Mouse (Mus musculus) gastrocnemius, postnatal 14 days (tissue): ENCODE results near the gene Scd2. TPM values are rescaled to one million over a fixed set of nuclear protein-coding genes. Genes with fewer than 3 reads are reported as not detected.
A peak's percentile ranks its signal among the peaks of the same experiment; 100 is the strongest.
"Not testable (repeated sequence)": the region's sequence is repeated elsewhere in the genome, so short reads cannot be mapped to it uniquely, and the experiment has no call there.

Source experiments
- DNase-seq: peaks from one replicate; pipeline ENCODE4 v3.0.0; 2021; ENCODE audit warnings: mixed read lengths
- intact Hi-C: fragments of 180-260 bp; cut with DNase I; formaldehyde crosslinking; loops from one replicate; pipeline ENCODE4 v1.15.1; 2025; ENCODE audit warnings: low total_unique reads
- total RNA-seq, 2 experiments: library from RNA; stranded (reverse); gene quantifications; 2 replicates each; pipeline ENCODE4 v1.2.3; 2021

The Scd2 gene
- total RNA-seq, 2 experiments from 2014 or later = 22.8 to 54.0 TPM

- DNase-seq = peak; percentile 90
- intact Hi-C loops = no loop called here
These were observed 26.5 kb upstream of the Scd2 start for GRCm38 (mm10) chr19:44266824-44267498.

- DNase-seq = no peak
- intact Hi-C loops = no loop called here
These were observed 25.9 kb upstream of the Scd2 start for GRCm38 (mm10) chr19:44267499-44268002.

GRCm38 (mm10) chr19:44273711-44274110, 19.8 kb upstream of the Scd2 start:
- no peak for DNase-seq
- intact Hi-C loops = no loop called here

- DNase-seq = no peak
- intact Hi-C loops = no loop called here
These were observed 19.0 kb upstream of the Scd2 start for GRCm38 (mm10) chr19:44274452-44274851.

- no peak for DNase-seq
- intact Hi-C loops = no loop called here
These were observed 18.1 kb upstream of the Scd2 start for GRCm38 (mm10) chr19:44275418-44275817.

GRCm38 (mm10) chr19:44276861-44277260, 16.6 kb upstream of the Scd2 start:
- DNase-seq = no peak
- intact Hi-C loops = no loop called here

GRCm38 (mm10) chr19:44277931-44278330, 15.5 kb upstream of the Scd2 start:
- no peak for DNase-seq
- intact Hi-C loops = no loop called here

- DNase-seq = peak; percentile 30
These were observed 12.7 kb upstream of the Scd2 start for GRCm38 (mm10) chr19:44280755-44281154.

GRCm38 (mm10) chr19:44281825-44282447, 11.5 kb upstream of the Scd2 start:
- intact Hi-C loops, DNase-seq: not testable (repeated sequence)

More at GRCm38 (mm10) chr19:44280755-44281154, 12.7 kb upstream of the Scd2 start:
- intact Hi-C loops = no loop called here

- no peak for DNase-seq
- intact Hi-C loops = no loop called here
These were observed 10.8 kb upstream of the Scd2 start for GRCm38 (mm10) chr19:44282534-44283156.

GRCm38 (mm10) chr19:44283157-44284024, 10.1 kb upstream of the Scd2 start:
- intact Hi-C loops = no loop called here
- DNase-seq = no peak

GRCm38 (mm10) chr19:44284025-44284695, 9.3 kb upstream of the Scd2 start:
- intact Hi-C loops = no loop called here
- DNase-seq = peak; percentile 91

- no peak for DNase-seq
- intact Hi-C loops = no loop called here
These were observed 8.8 kb upstream of the Scd2 start for GRCm38 (mm10) chr19:44284723-44285122.

GRCm38 (mm10) chr19:44285554-44285953, 7.9 kb upstream of the Scd2 start:
- no peak for DNase-seq
- intact Hi-C loops = no loop called here

- intact Hi-C loops = no loop called here
- no peak for DNase-seq
These were observed 7.4 kb upstream of the Scd2 start for GRCm38 (mm10) chr19:44286109-44286508.

- DNase-seq = no peak
- intact Hi-C loops = no loop called here
These were observed 5.9 kb upstream of the Scd2 start for GRCm38 (mm10) chr19:44287415-44288110.

- intact Hi-C loops = no loop called here
- DNase-seq = no peak
These were observed 1.4 kb upstream of the Scd2 start for GRCm38 (mm10) chr19:44292083-44292482.

GRCm38 (mm10) chr19:44292483-44292882, 991 bp upstream of the Scd2 start:
- intact Hi-C loops = no loop called here
- DNase-seq = no peak
